Mouse (Mus musculus) G1E (cell line): Measurements from ENCODE around the gene Hist2h2bb.

Experiments used
- CTCF ChIP-seq: IDR thresholded peaks from 2 replicates; pipeline ENCODE4 v1.5.1; 2012; ENCODE audit warnings: low read depth, low read length, inconsistent platforms, mixed read lengths
- GATA2 ChIP-seq: IDR thresholded peaks from 2 replicates; pipeline ENCODE4 v1.6.1; 2012; ENCODE audit warnings: low read depth, low read length, inconsistent platforms, borderline replicate concordance
- TAL1 ChIP-seq: conservative IDR thresholded peaks from 2 replicates; pipeline ENCODE4 v1.6.1; 2012; ENCODE audit warnings: low read depth, low read length, inconsistent platforms, mixed read lengths

- TF ChIP-seq CTCF = no peak
- TF ChIP-seq TAL1 = no peak
- TF ChIP-seq GATA2 = no peak
Measured at GRCm38 (mm10) chr3:96222774-96223173, 46.8 kb upstream of the Hist2h2bb start.
